Mouse (Mus musculus) urinary bladder, postnatal 10 days (tissue): ENCODE measurements around the gene Galnt16.

Experiments used
- DNase-seq: peaks from one replicate; pipeline ENCODE4 v3.0.0; 2022; ENCODE audit warnings: low spot score

Gene Galnt16

GRCm38 (mm10) chr12:80517977-80518376 lies at the start of gene Galnt16:
Gene Galnt16, plus strand, starts transcription at chr12:80518277.
- DNase-seq: no peak

GRCm38 (mm10) chr12:80470206-80470605 lies 47.9 kb upstream of the Galnt16 start:
- DNase-seq: no peak

- DNase-seq: no peak
These were observed 46.2 kb upstream of the Galnt16 start for GRCm38 (mm10) chr12:80471926-80472325.

GRCm38 (mm10) chr12:80473731-80474130 lies 44.3 kb upstream of the Galnt16 start:
- no peak for DNase-seq

- DNase-seq: no peak
These were observed 38.1 kb upstream of the Galnt16 start for GRCm38 (mm10) chr12:80479986-80480385.

GRCm38 (mm10) chr12:80483397-80483796 lies 34.7 kb upstream of the Galnt16 start:
- DNase-seq: no peak

GRCm38 (mm10) chr12:80493311-80493710 lies 24.8 kb upstream of the Galnt16 start:
- no peak for DNase-seq

GRCm38 (mm10) chr12:80495691-80496090 lies 22.4 kb upstream of the Galnt16 start:
- DNase-seq: no peak

GRCm38 (mm10) chr12:80498356-80498755 lies 19.7 kb upstream of the Galnt16 start:
- DNase-seq: no peak

GRCm38 (mm10) chr12:80500506-80500905 lies 17.6 kb upstream of the Galnt16 start:
- DNase-seq: no peak

GRCm38 (mm10) chr12:80504718-80505117 lies 13.4 kb upstream of the Galnt16 start:
- DNase-seq: no peak

- DNase-seq: no peak
These were observed 10.9 kb upstream of the Galnt16 start for GRCm38 (mm10) chr12:80507041-80507745.

- DNase-seq: no peak
These were observed 298 bp downstream of the Galnt16 start for GRCm38 (mm10) chr12:80518393-80518756.

GRCm38 (mm10) chr12:80518757-80519620 lies 912 bp downstream of the Galnt16 start:
- DNase-seq: no peak

- no peak for DNase-seq
These were observed 1.7 kb downstream of the Galnt16 start for GRCm38 (mm10) chr12:80519621-80520332.

- DNase-seq: no peak
These were observed 3.9 kb downstream of the Galnt16 start for GRCm38 (mm10) chr12:80522006-80522405.

GRCm38 (mm10) chr12:80524276-80524921 lies 6.3 kb downstream of the Galnt16 start:
- DNase-seq: no peak

GRCm38 (mm10) chr12:80525513-80525912 lies 7.4 kb downstream of the Galnt16 start:
- DNase-seq: no peak

- DNase-seq: no peak
These were observed 8.4 kb downstream of the Galnt16 start for GRCm38 (mm10) chr12:80526511-80526910.

- no peak for DNase-seq
These were observed 9.8 kb downstream of the Galnt16 start for GRCm38 (mm10) chr12:80527727-80528389.

- DNase-seq: no peak
These were observed 12.0 kb downstream of the Galnt16 start for GRCm38 (mm10) chr12:80530052-80530451.

GRCm38 (mm10) chr12:80530630-80531029 lies 12.6 kb downstream of the Galnt16 start:
- no peak for DNase-seq
